8 mouse cellular contexts compared by ENCODE assay signal in the genomic region with DNA sequence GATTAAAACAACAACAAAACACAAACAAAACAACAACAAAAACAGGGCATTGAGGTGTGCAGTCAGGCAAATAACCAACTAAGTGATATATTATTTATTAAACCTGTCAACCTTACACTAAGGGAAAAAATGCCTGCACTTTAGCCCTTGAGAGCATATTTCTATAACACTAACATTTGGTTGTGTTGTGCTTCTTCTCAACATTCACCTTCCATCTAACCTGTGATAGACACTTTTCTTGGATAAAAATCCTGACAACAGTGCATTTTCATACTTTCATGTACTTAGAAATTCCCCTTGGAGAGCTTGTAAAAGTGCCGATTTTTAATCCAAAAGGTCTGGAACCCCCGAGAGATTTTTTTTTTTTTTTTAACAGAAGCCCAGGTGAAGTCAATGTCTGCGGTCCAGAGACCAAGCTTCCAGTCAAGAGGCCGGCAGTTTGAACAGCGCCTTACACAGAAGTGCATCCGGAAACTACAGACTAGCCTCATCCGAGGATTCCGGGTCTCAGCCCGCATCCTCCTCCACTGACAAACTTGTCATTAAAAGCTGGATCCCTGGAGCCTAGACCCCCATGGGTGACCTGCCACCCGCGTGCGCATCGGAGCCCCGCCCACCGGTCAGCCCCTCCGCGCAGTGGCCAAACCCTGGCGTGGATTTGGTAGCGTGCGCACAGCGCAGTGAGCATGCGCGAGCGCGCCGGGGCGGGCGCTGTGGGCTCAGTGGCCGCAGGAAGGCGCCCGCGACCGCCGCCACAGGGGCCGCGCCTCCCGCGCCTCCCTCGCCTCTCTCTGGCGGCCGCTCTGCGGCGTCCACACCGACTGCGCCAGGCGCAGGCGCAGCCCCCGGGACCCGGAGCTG. TPM values are rescaled to one million over a fixed set of nuclear protein-coding genes. Genes with fewer than 3 reads are reported as not detected.
DNase-seq lines count a peak whose midpoint lies in the region; ATAC-seq and TF ChIP-seq lines count a peak whose summit lies in the region.

A gene (plus strand): TSS at position 643 of the 861 bp plus-strand sequence.

- peak; percentile 93 for ATAC-seq in forebrain, embryonic 11.5 days (replicated peaks; ENCODE audit: low FRiP score)
- peak; percentile 93 for ATAC-seq in heart, embryonic 15.5 days (replicated peaks; ENCODE audit: insufficient number of reproducible peaks, insufficient read depth, low FRiP score, low read depth)
- ATAC-seq in liver, embryonic 13.5 days (ENCODE audit: low read depth), result peak; percentile 90
- peak; percentile 92 for ATAC-seq in stomach, embryonic 15.5 days (ENCODE audit: insufficient read depth, low FRiP score, low read depth)

- H3K9ac ChIP-seq in forebrain, embryonic 11.5 days (ENCODE audit: low read length), result peak within 1 kb of the TSS; percentile 90
- H3K9ac ChIP-seq in heart, embryonic 15.5 days, result peak within 1 kb of the TSS; percentile 80
- H3K9ac ChIP-seq in liver, embryonic 13.5 days, result peak within 1 kb of the TSS; percentile 82
- peak within 1 kb of the TSS; percentile 56 for H3K9ac ChIP-seq in stomach, embryonic 15.5 days

- H3K27ac ChIP-seq in forebrain, embryonic 11.5 days (ENCODE audit: low read depth, low read length), result peak within 1 kb of the TSS; percentile 51; the same call in 1 of the 2 replicates
- H3K27ac ChIP-seq in heart, embryonic 15.5 days, result peak within 1 kb of the TSS; percentile 82
- H3K27ac ChIP-seq in liver, embryonic 13.5 days, result peak within 1 kb of the TSS; percentile 32; the same call in 1 of the 2 replicates
- H3K27ac ChIP-seq in stomach, embryonic 15.5 days, result peak within 1 kb of the TSS; percentile 78

- peaks cover 35% of the 10 kb centered on the region for H3K4me1 ChIP-seq in E14TG2a.4 (replicated peaks; ENCODE audit: low read depth, low read length)
- H3K4me1 ChIP-seq in forebrain, embryonic 11.5 days (replicated peaks; ENCODE audit: control insufficient read depth, insufficient read depth, low read length), result peaks cover 7% of the 10 kb centered on the region; the same call in 1 of the 2 replicates
- peaks cover 38% of the 10 kb centered on the region for H3K4me1 ChIP-seq in heart, embryonic 15.5 days (replicated peaks)
- peaks cover 37% of the 10 kb centered on the region for H3K4me1 ChIP-seq in liver, embryonic 13.5 days (replicated peaks)
- peaks cover 6% of the 10 kb centered on the region; the same call in 1 of the 2 replicates for H3K4me1 ChIP-seq in stomach, embryonic 15.5 days

- peak within 1 kb of the TSS; percentile 69 for H3K4me2 ChIP-seq in forebrain, embryonic 11.5 days (ENCODE audit: low read depth, low read length, severe bottlenecking)
- H3K4me2 ChIP-seq in heart, embryonic 15.5 days, result peak within 1 kb of the TSS; percentile 89
- H3K4me2 ChIP-seq in liver, embryonic 13.5 days, result peak within 1 kb of the TSS; percentile 96
- peak within 1 kb of the TSS; percentile 80 for H3K4me2 ChIP-seq in stomach, embryonic 15.5 days

- no peaks in the 10 kb centered on the region for H3K36me3 ChIP-seq in E14TG2a.4 (ENCODE audit: insufficient read depth, low read length)
- H3K36me3 ChIP-seq in forebrain, embryonic 11.5 days (ENCODE audit: control insufficient read depth, insufficient read depth, low read length), result no peaks in the 10 kb centered on the region
- H3K36me3 ChIP-seq in heart, embryonic 15.5 days, result no peaks in the 10 kb centered on the region
- H3K36me3 ChIP-seq in liver, embryonic 13.5 days, result no peaks in the 10 kb centered on the region
- H3K36me3 ChIP-seq in stomach, embryonic 15.5 days, result no peaks in the 10 kb centered on the region

- DNase-seq in c-Kit-positive CD71-positive TER-119-negative erythroid progenitor cells, embryonic 14.5 days (ENCODE audit: low read depth), result peak; percentile 75
- DNase-seq in forebrain, embryonic 11.5 days (ENCODE audit: low spot score), result peak; percentile 94
- peak; percentile 97 for DNase-seq in kidney, postnatal 14 days
- DNase-seq in liver, embryonic 13.5 days, result peak; percentile 86
- peak; percentile 81 to 85 for DNase-seq in natural killer cell, adult 2 months (ENCODE audit: low spot score in 2 of 2)

- TF ChIP-seq CTCF in E14TG2a.4 (conservative IDR thresholded peaks at IDR 0.05; ENCODE audit: low read length), result no peak

- H3K27me3 ChIP-seq in E14TG2a.4 (ENCODE audit: insufficient read depth, low read length), result peaks cover 19% of the 10 kb centered on the region
- H3K27me3 ChIP-seq in forebrain, embryonic 11.5 days (ENCODE audit: control insufficient read depth, insufficient read depth, low read length), result no peaks in the 10 kb centered on the region
- H3K27me3 ChIP-seq in heart, embryonic 15.5 days, result no peaks in the 10 kb centered on the region
- peaks cover 16% of the 10 kb centered on the region for H3K27me3 ChIP-seq in liver, embryonic 13.5 days
- no peaks in the 10 kb centered on the region for H3K27me3 ChIP-seq in stomach, embryonic 15.5 days (replicated peaks)

- no peaks in the 10 kb centered on the region for H3K9me3 ChIP-seq in E14TG2a.4 (ENCODE audit: low read length)
- H3K9me3 ChIP-seq in forebrain, embryonic 11.5 days (ENCODE audit: control insufficient read depth, low read length), result no peaks in the 10 kb centered on the region
- no peaks in the 10 kb centered on the region for H3K9me3 ChIP-seq in heart, embryonic 15.5 days (replicated peaks)
- H3K9me3 ChIP-seq in liver, embryonic 13.5 days (replicated peaks), result no peaks in the 10 kb centered on the region
- no peaks in the 10 kb centered on the region for H3K9me3 ChIP-seq in stomach, embryonic 15.5 days

- under 1% methylated on average over 49 of the region's 49 CpGs for WGBS in forebrain, embryonic 11.5 days
- under 1% methylated on average over 42 of the region's 49 CpGs for WGBS in heart, embryonic 15.5 days
- 1% methylated on average over 49 of the region's 49 CpGs for WGBS in liver, embryonic 13.5 days (ENCODE audit: insufficient replicate concordance)
- WGBS in stomach, embryonic 15.5 days, result under 1% methylated on average over 49 of the region's 49 CpGs

- H3K4me3 ChIP-seq in E14TG2a.4 (replicated peaks; ENCODE audit: low read length), result peak within 1 kb of the TSS; percentile 90
- peak within 1 kb of the TSS; percentile 85 for H3K4me3 ChIP-seq in forebrain, embryonic 11.5 days (ENCODE audit: low read depth, low read length)
- H3K4me3 ChIP-seq in heart, embryonic 15.5 days, result peak within 1 kb of the TSS; percentile 76
- peak within 1 kb of the TSS; percentile 78 for H3K4me3 ChIP-seq in liver, embryonic 13.5 days (replicated peaks)
- H3K4me3 ChIP-seq in stomach, embryonic 15.5 days (replicated peaks), result peak within 1 kb of the TSS; percentile 65

RNA-seq across cellular contexts. Expression of the gene that starts here (rescaled TPM):
- 25.8 and 25.9 TPM in 2 replicates for polyA plus RNA-seq in forebrain, embryonic 11.5 days (2014; fragmentation: Nextera tagmentation; extraction: Ambion mirVana)
- 4.9 and 5.1 TPM in 2 replicates for polyA plus RNA-seq in heart, embryonic 15.5 days (2015; fragmentation: Nextera tagmentation; extraction: Ambion mirVana)
- 2.8 and 3.8 TPM in 2 replicates for polyA plus RNA-seq in liver, embryonic 13.5 days (2015; fragmentation: Nextera tagmentation; extraction: Ambion mirVana)
- polyA plus RNA-seq in stomach, embryonic 15.5 days (2015; fragmentation: Nextera tagmentation; extraction: Ambion mirVana), result 5.8 and 6.2 TPM in 2 replicates

Comparison
In these comparisons a context has a peak if more than half of its experiments do, and no peak if none do; other contexts are left out.
1. Peak in every context shown above with its lines: DNase-seq, ATAC-seq, H3K4me3 ChIP-seq and H3K27ac ChIP-seq.
2. H3K27ac ChIP-seq: peak in every context shown above with its lines; median percentile 82 in heart, embryonic 15.5 days; 78 in stomach, embryonic 15.5 days; 51 in forebrain, embryonic 11.5 days; 32 in liver, embryonic 13.5 days.